Mouse (Mus musculus): ENCODE measurements around the gene Btbd35f16. TPM values are rescaled to one million over a fixed set of nuclear protein-coding genes. Genes with fewer than 3 reads are reported as not detected.
"Not testable (repeated sequence)": the region's sequence is repeated elsewhere in the genome, so short reads cannot be mapped to it uniquely, and the experiment has no call there.

The Btbd35f16 gene
- not detected for total RNA-seq (2021)

DNA sequence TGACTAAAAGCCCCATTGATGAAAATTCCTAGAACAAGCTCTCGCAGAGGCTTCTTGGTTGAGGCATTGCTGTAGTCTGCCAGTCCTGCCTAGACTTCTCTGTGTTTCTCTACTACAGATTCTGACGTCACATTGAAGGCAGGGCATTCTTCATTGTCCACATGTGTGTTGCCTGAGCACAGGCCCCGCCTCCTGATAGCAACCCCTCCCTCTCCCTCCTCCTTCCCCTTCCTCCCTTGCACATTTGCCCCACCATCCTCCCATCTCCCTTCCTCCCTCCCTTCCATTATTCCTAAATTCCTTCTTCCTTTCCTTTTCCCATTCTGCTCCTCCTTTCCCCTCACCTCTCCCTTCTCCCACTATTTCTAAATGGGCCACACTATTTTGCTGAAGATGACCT, at the start of gene Btbd35f16:
Gene Btbd35f16, minus strand, starts transcription at position 101 of the 400 bp plus-strand sequence.
- DNase-seq (ENCODE audit: low spot score in 2 of 2); intact Hi-C loops (cut with DNase I): not testable (repeated sequence)

Other genes with a start within 250 kb of the Btbd35f16 start
- gene Btbd35f10, start 204.1 kb downstream of the Btbd35f16 start, total RNA-seq (2021), result not detected
- not detected for gene Btbd35f3, start 80.7 kb upstream of the Btbd35f16 start, total RNA-seq (2021)
- not detected for gene Btbd35f28, start 239.6 kb upstream of the Btbd35f16 start, total RNA-seq (2021)